Mouse (Mus musculus): ENCODE data around the gene Slfn9. TPM values are rescaled to one million over a fixed set of nuclear protein-coding genes. Genes with fewer than 3 reads are reported as not detected.

Gene Slfn9
- polyA plus RNA-seq, 1 experiment: 0.61 TPM

DNA sequence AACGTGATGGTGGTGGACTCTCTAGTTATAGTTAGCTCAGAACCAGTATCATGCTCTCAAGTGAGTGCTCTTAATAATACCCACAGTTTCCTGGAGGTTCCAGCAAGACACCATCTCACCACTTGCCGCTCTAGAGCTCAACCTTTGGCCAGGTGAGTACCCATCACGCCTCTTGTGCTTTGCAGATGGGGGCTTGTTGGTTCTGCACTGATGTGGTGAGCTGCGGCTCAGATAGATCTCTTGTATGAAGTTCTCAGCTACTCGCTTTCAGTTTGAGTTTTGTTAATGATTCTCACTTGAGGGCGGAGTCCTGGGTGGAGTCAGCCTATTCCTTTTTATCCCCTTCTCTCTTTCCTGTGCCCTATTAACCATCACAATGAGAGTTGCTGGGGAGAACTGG, 37.0 kb downstream of the Slfn9 start:
- Histone ChIP-seq H3K27ac (ENCODE audit: insufficient read depth, low read depth, low read length) (no peak overlapping the region), H3K4me3 (ENCODE audit: low read depth, low read length) (no peak overlapping the region), H3K36me3 (ENCODE audit: control insufficient read depth, insufficient read depth, low read length) (0 out of 2 replicates have a peak, but pooled peaks cover 2% of the 10 kb centered on the region), H3K4me1 (ENCODE audit: control insufficient read depth, insufficient read depth, insufficient read length, low read length) (peaks cover 4% of the 10 kb centered on the region; the same call in 1 of the 2 replicates), H3K27me3 (ENCODE audit: control insufficient read depth, insufficient read depth, low read length) (peaks cover 11% of the 10 kb centered on the region)
- 43% methylated on average over 6 of the region's 6 CpGs for WGBS
- no peak for TF ChIP-seq POLR2A (IDR thresholded peaks at IDR 0.05; ENCODE audit: low read depth, low read length)
- TF ChIP-seq CTCF (IDR thresholded peaks at IDR 0.05; ENCODE audit: extremely low read depth, insufficient read length, insufficient replicate concordance, low read depth, low read length): no peak

DNA sequence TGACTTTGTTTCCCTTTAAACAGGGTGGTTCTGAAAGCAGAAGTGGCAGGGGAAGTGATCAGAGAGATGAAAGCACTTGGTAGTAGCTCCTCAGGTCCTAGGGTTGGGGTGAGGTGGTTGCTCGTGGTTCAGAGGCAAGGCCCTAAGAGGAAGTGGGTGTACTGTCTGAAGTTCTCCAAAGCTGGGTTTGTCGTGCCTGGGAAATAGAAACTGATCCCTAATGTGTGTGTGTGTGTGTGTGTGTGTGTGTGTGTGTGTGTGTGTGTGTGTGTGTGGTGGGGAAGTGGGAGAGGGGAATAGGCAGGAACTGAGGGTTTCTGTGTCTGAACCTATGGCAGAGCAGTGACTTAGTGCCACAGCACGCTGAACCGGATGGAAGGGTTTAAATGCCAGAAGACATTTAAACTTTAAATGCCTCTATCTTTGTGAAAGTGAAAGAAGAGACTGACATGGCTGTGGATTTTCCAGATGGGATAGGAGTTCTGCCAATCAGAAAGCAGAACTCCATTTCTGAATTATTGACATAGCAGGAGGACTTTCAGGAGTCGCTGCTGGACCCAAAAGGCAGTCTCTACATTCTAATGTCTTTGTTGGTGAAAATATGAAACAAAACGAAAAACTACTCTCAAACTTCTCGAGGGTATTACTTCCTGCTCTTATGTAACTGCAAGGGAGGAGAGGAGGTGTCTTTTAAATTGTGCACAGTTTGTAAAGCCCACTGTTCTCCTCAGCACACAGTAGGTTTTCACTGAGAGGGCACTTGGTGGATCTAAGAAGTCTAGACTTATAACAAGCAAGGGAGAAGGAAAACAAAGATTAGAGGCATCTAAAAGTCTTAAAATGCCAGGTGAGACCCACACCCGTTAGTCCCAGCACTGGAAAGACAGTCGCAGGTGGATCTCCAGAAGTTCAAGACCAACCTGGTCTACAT, 38.8 kb downstream of the Slfn9 start:
- Histone ChIP-seq H3K27ac (ENCODE audit: insufficient read depth, low read depth, low read length) (peak overlapping the region; percentile 67), H3K4me1 (ENCODE audit: control insufficient read depth, insufficient read depth, insufficient read length, low read length) (peaks cover 4% of the 10 kb centered on the region; the same call in 1 of the 2 replicates), H3K4me3 (ENCODE audit: low read depth, low read length) (peak overlapping the region; percentile 65), H3K27me3 (ENCODE audit: control insufficient read depth, insufficient read depth, low read length) (peaks cover 11% of the 10 kb centered on the region), H3K36me3 (ENCODE audit: control insufficient read depth, insufficient read depth, low read length) (0 out of 2 replicates have a peak, but pooled peaks cover 2% of the 10 kb centered on the region)
- 25% methylated on average over 9 of the region's 9 CpGs for WGBS
- TF ChIP-seq POLR2A (IDR thresholded peaks at IDR 0.05; ENCODE audit: low read depth, low read length): no peak
- no peak for TF ChIP-seq CTCF (IDR thresholded peaks at IDR 0.05; ENCODE audit: extremely low read depth, insufficient read length, insufficient replicate concordance, low read depth, low read length)

DNA sequence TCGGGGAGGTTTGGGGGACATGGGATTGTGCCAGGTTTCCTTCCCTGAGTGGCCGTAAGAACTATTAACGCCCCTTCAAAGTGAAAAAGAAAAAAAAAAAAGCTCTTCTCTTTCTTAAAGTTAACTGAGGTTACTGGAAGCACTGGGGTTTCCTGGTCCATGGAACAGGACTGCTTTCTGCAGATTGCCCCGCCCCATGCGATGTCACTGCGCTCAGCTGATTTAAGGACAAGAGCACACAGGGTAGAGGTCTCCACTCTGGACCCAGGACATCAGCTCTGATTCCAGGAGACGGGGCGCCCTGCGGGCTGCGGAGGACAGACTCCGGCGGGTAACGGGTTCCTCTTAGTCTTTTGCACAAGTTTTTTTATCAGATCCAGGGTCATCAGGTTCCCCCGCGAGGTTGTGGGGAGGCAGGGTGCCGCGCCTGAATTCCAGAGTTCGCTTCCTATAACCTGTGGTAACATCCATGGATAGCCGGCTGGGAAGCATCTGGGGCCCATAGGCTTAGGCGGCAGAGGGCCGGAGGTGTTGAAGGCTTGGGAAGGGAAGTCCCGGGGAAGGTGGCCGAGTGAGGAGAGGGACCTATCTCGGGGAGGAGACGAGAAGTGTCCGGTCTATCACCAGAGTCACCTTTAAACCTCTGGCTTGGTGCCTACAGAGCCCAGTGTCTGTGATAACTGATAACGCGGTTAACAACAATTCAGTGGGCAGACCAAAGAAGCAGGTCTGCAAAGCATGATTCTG, 39.6 kb downstream of the Slfn9 start:
- peak overlapping the region; percentile 67 for H3K27ac ChIP-seq (ENCODE audit: insufficient read depth, low read depth, low read length)
- peak overlapping the region; percentile 65 for H3K4me3 ChIP-seq (ENCODE audit: low read depth, low read length)
- WGBS: 4% methylated on average over 28 of the region's 28 CpGs
- peaks cover 4% of the 10 kb centered on the region; the same call in 1 of the 2 replicates for H3K4me1 ChIP-seq (ENCODE audit: control insufficient read depth, insufficient read depth, insufficient read length, low read length)
- no peak for TF ChIP-seq CTCF (IDR thresholded peaks at IDR 0.05; ENCODE audit: extremely low read depth, insufficient read length, insufficient replicate concordance, low read depth, low read length)
- peak; percentile 23; the same call in 1 of the 2 replicates for TF ChIP-seq POLR2A (IDR thresholded peaks at IDR 0.05; ENCODE audit: low read depth, low read length)
- H3K27me3 ChIP-seq (ENCODE audit: control insufficient read depth, insufficient read depth, low read length): peaks cover 11% of the 10 kb centered on the region
- 0 out of 2 replicates have a peak, but pooled peaks cover 2% of the 10 kb centered on the region for H3K36me3 ChIP-seq (ENCODE audit: control insufficient read depth, insufficient read depth, low read length)

DNA sequence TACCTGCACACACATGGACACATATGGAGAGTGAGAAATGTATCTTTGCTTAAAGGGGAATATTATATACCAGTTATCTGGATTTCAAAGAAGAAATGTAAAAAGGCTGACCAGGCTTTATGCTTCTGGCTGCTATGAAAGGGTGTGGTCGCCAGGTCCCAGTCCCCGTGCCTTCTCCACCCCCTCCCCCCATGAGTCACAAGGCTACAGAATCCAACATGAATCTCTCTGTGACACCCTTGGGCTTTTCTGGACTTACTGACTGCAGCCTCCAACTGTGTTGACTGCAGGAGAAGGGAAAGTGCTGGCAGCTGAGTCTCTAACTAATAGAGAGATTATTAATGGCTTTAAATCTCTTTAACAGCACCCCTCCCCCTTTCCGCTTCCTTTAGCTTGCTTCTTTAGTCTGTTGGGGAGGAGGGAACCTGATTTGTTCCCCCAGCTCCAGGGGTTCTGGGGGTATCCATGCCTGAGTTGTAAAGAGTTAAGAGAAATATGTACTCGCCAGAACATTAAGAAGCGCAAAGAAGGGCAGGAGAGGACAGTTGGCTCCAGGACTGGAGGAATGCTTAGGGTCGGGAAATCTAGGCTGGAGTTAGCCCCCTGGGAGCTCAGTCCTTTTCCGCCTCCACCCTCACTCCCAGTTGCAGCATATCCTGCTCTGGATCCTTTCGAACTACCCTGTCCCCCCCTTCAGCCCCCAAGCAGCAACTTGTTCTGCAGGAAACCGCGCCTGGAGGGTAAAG, 40.7 kb downstream of the Slfn9 start, which contains the start of gene Slfn5:
Gene Slfn5 (plus strand): TSS at position 614 of the 746 bp plus-strand sequence.
- Histone ChIP-seq H3K27me3 (ENCODE audit: control insufficient read depth, insufficient read depth, low read length) (peaks cover 11% of the 10 kb centered on the region), H3K27ac (ENCODE audit: insufficient read depth, low read depth, low read length) (peak within 1 kb of the TSS; percentile 67), H3K4me1 (ENCODE audit: control insufficient read depth, insufficient read depth, insufficient read length, low read length) (peaks cover 4% of the 10 kb centered on the region; the same call in 1 of the 2 replicates), H3K36me3 (ENCODE audit: control insufficient read depth, insufficient read depth, low read length) (no peaks in the 10 kb centered on the region), H3K4me3 (ENCODE audit: low read depth, low read length) (peak within 1 kb of the TSS; percentile 65)
- TF ChIP-seq POLR2A (IDR thresholded peaks at IDR 0.05; ENCODE audit: low read depth, low read length) (no peak), CTCF (IDR thresholded peaks at IDR 0.05; ENCODE audit: extremely low read depth, insufficient read length, insufficient replicate concordance, low read depth, low read length) (no peak)
- 18% methylated on average over 10 of the region's 10 CpGs for WGBS

DNA sequence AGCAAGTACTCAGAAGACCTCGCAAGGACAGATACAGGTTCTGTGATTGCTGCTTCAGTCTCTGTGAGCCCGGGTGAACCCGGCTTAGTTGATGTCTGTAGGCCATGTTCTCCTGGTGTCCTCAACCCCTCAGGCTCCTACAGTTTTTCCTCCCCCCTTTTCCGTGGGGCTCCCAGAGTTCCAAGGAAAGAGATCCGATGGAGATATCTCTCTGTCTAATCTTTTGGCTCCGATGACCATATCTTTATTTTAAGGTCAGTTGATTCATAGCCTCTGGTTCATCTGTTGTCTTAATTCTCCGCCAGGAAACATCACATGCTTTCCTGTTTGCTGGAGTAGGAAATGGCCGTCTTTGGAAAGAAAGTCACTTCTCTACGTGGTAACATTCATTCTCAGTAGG, 42.6 kb downstream of the Slfn9 start:
- peaks cover 4% of the 10 kb centered on the region; the same call in 1 of the 2 replicates for H3K4me1 ChIP-seq (ENCODE audit: control insufficient read depth, insufficient read depth, insufficient read length, low read length)
- peak overlapping the region; percentile 51; the same call in 1 of the 2 replicates for H3K27ac ChIP-seq (ENCODE audit: insufficient read depth, low read depth, low read length)
- TF ChIP-seq CTCF (IDR thresholded peaks at IDR 0.05; ENCODE audit: extremely low read depth, insufficient read length, insufficient replicate concordance, low read depth, low read length) (no peak), POLR2A (IDR thresholded peaks at IDR 0.05; ENCODE audit: low read depth, low read length) (no peak)
- no peaks in the 10 kb centered on the region for H3K36me3 ChIP-seq (ENCODE audit: control insufficient read depth, insufficient read depth, low read length)
- H3K4me3 ChIP-seq (ENCODE audit: low read depth, low read length): no peak overlapping the region
- peaks cover 11% of the 10 kb centered on the region for H3K27me3 ChIP-seq (ENCODE audit: control insufficient read depth, insufficient read depth, low read length)
- WGBS: 76% methylated on average over 9 of the region's 9 CpGs

DNA sequence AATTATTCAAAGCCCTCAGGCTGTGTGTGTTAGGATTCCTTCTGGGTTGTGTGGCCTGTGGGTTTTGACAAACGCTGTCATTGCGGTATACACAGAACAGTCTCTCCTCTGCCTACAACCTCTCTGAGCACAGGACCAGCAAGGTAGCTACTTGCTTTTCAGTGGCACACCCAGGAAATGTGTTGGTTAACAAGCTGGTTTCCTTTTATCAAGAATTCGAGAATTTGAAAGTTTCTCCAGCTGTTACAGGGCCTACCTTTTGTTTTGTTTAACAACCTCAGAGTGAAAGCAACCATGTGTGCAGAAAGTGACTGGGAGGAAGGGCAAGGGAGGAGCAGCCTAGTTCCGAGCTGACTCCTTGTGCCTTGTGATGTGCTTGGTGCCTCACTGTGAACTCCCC, 44.2 kb downstream of the Slfn9 start:
- 55% methylated on average over 4 of the region's 4 CpGs for WGBS
- peaks cover 4% of the 10 kb centered on the region; the same call in 1 of the 2 replicates for H3K4me1 ChIP-seq (ENCODE audit: control insufficient read depth, insufficient read depth, insufficient read length, low read length)
- no peaks in the 10 kb centered on the region for H3K36me3 ChIP-seq (ENCODE audit: control insufficient read depth, insufficient read depth, low read length)
- H3K4me3 ChIP-seq (ENCODE audit: low read depth, low read length): no peak overlapping the region
- peaks cover 11% of the 10 kb centered on the region for H3K27me3 ChIP-seq (ENCODE audit: control insufficient read depth, insufficient read depth, low read length)
- no peak for TF ChIP-seq POLR2A (IDR thresholded peaks at IDR 0.05; ENCODE audit: low read depth, low read length)
- no peak for TF ChIP-seq CTCF (IDR thresholded peaks at IDR 0.05; ENCODE audit: extremely low read depth, insufficient read length, insufficient replicate concordance, low read depth, low read length)
- H3K27ac ChIP-seq (ENCODE audit: insufficient read depth, low read depth, low read length): no peak overlapping the region
